Mouse (Mus musculus) stomach, embryonic 15.5 days (tissue): ENCODE data around the gene Gm3486. TPM values are rescaled to one million over a fixed set of nuclear protein-coding genes. Genes with fewer than 3 reads are reported as not detected.
"Not testable (repeated sequence)": the region's sequence is repeated elsewhere in the genome, so short reads cannot be mapped to it uniquely, and the experiment has no call there.

Source experiments
- ATAC-seq: fragments of 200-750 bp; cut with Nextera tagmentation; 2 replicates; pipeline ENCODE4 v1.8.0; 2017; ENCODE audit warnings: low read depth, moderate number of reproducible peaks, moderate TSS enrichment; ENCODE audit not compliant: insufficient read depth, low FRiP score
- H3K27ac ChIP-seq: fragments of 300-500 bp; sonication (generic); 2 replicates; pipeline ENCODE4 v1.5.1; 2015; ENCODE audit warnings: mild to moderate bottlenecking, inconsistent platforms
- H3K27me3 ChIP-seq: fragments of 300-500 bp; sonication (generic); replicated peaks from 2 replicates; pipeline ENCODE4 v1.6.1; 2015; ENCODE audit warnings: inconsistent platforms
- H3K36me3 ChIP-seq: fragments of 300-500 bp; sonication (generic); 2 replicates; pipeline ENCODE4 v1.6.1; 2015; ENCODE audit warnings: inconsistent platforms
- H3K4me1 ChIP-seq: fragments of 300-500 bp; sonication (generic); 2 replicates; pipeline ENCODE4 v1.6.1; 2015; ENCODE audit warnings: inconsistent platforms
- H3K4me2 ChIP-seq: fragments of 300-500 bp; sonication (generic); 2 replicates; pipeline ENCODE4 v1.6.1; 2015; ENCODE audit warnings: mild to moderate bottlenecking, inconsistent platforms
- H3K4me3 ChIP-seq: fragments of 300-500 bp; sonication (generic); replicated peaks from 2 replicates; pipeline ENCODE4 v1.5.1; 2015; ENCODE audit warnings: inconsistent platforms
- H3K9ac ChIP-seq: fragments of 300-500 bp; sonication (generic); 2 replicates; pipeline ENCODE4 v1.6.1; 2015; ENCODE audit warnings: inconsistent platforms
- H3K9me3 ChIP-seq: fragments of 300-500 bp; sonication (generic); 2 replicates; pipeline ENCODE4 v1.6.1; 2016; ENCODE audit warnings: inconsistent platforms
- WGBS: fragments of 180-500 bp; shearing (Covaris S2); methylation state at CpG from one replicate; pipeline ENCODE4 v1.1.7; 2015; 5-methylcytosine and 5-hydroxymethylcytosine counted together
- polyA plus RNA-seq: library from polyadenylated mRNA; unstranded; fragments of >200 nt; fragmentation: Nextera tagmentation; extraction: Ambion mirVana; gene quantifications from 2 replicates; pipeline ENCODE4 v1.2.1, GENCODE M21; 2015

Gene Gm3486
- polyA plus RNA-seq, result not detected in 2 replicates

DNA sequence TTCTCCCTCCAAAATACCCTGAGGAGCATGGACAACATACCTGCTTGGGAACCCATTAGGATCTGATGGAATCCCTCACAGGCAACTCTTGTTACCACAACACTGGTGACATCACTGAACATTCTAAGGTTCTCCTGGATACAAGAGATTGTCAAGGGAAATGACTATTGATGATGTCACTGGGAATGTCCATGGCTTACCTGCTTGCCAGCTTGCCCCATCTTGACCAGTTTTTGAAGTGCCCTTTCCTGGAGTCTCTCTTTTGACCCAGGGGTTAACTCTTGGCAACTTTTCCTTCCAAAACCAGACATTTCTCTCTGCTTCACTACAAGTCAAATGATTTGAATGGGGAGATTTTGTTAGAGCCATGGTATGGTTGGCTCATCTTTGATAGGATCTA, at the start of gene Gm3486:
TSS of gene Gm3486 (minus strand) at position 101 of the 400 bp plus-strand sequence.
- H3K27me3 ChIP-seq, H3K4me2 ChIP-seq, H3K27ac ChIP-seq, H3K4me1 ChIP-seq, ATAC-seq, H3K4me3 ChIP-seq, H3K9me3 ChIP-seq, H3K36me3 ChIP-seq, H3K9ac ChIP-seq: not testable (repeated sequence)

GRCm38 (mm10) chr14:41524695-41525094, 35.4 kb upstream of the Gm3486 start:
- not testable (repeated sequence) for H3K9ac ChIP-seq, H3K27ac ChIP-seq, H3K36me3 ChIP-seq, H3K27me3 ChIP-seq, H3K4me3 ChIP-seq, H3K4me1 ChIP-seq, ATAC-seq, H3K4me2 ChIP-seq, H3K9me3 ChIP-seq
- WGBS, result 74% methylated on average over 1 of the region's 1 CpGs

DNA sequence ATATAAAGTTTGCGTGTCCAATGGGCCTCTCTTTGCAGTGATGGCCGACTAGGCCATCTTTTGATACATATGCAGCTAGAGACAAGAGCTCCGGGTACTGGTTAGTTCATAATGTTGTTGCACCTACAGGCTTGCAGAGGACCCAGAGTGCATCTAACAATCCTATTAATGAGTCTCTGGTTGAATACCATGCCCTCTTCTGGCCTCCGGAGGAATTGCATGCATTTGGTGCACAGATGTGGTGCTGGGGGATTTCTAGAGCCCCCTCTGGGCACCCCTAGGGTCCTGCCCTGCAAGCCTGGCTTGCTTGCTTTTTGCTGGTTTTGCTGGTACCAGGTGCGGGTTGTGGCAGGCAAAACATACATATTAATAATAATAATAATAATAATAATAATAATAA, 31.4 kb upstream of the Gm3486 start:
- not testable (repeated sequence) for ATAC-seq, H3K4me2 ChIP-seq, H3K9ac ChIP-seq, H3K27me3 ChIP-seq, H3K9me3 ChIP-seq, H3K36me3 ChIP-seq, H3K27ac ChIP-seq, H3K4me1 ChIP-seq, H3K4me3 ChIP-seq
- WGBS, result 70% methylated on average over 5 of the region's 5 CpGs

- H3K9ac ChIP-seq, H3K36me3 ChIP-seq, H3K27me3 ChIP-seq, H3K27ac ChIP-seq, H3K4me1 ChIP-seq, H3K4me3 ChIP-seq, H3K4me2 ChIP-seq, H3K9me3 ChIP-seq, ATAC-seq: not testable (repeated sequence)
- WGBS, result no CpG with 5 or more reads among the region's 2 CpGs
Observed at GRCm38 (mm10) chr14:41453418-41453817, 35.9 kb downstream of the Gm3486 start, which contains the start of gene Gm7954. Gene Gm7954 (minus strand): TSS chr14:41453518.

Other genes starting within 250 kb of the Gm3486 start
- gene Gm2832, start 210.7 kb downstream of the Gm3486 start, polyA plus RNA-seq, result 0.12 and 0.23 TPM in 2 replicates
- gene Gm5798, start 140.9 kb downstream of the Gm3486 start, polyA plus RNA-seq, result not detected in 2 replicates
- gene Gm7945, start 103.1 kb downstream of the Gm3486 start, polyA plus RNA-seq, result not detected in 2 replicates
- not detected in 2 replicates for gene Gm6482, start 81.2 kb downstream of the Gm3486 start, polyA plus RNA-seq
- not detected in 2 replicates for gene Gm7954, start 36.0 kb downstream of the Gm3486 start, polyA plus RNA-seq
- not detected in 2 replicates for gene Gm7970, start 66.1 kb upstream of the Gm3486 start, polyA plus RNA-seq
- gene 1700049E17Rik2, start 83.7 kb upstream of the Gm3486 start, polyA plus RNA-seq, result not detected in 2 replicates
- not detected in 2 replicates for gene Gm3072, start 135.1 kb upstream of the Gm3486 start, polyA plus RNA-seq
- not detected in 2 replicates for gene Gm3676, start 157.0 kb upstream of the Gm3486 start, polyA plus RNA-seq
- gene Gm8068, start 212.4 kb upstream of the Gm3486 start, polyA plus RNA-seq, result not detected in 2 replicates